Mouse (Mus musculus) large intestine, adult 2 months (tissue): Measurements from ENCODE around the gene Olfr1418. TPM values are rescaled to one million over a fixed set of nuclear protein-coding genes. Genes with fewer than 3 reads are reported as not detected.
"Not testable (repeated sequence)": the region's sequence is repeated elsewhere in the genome, so short reads cannot be mapped to it uniquely, and the experiment has no call there.

Source experiments
- DNase-seq: peaks from one replicate; pipeline ENCODE4 v3.0.0-alpha.2; 2012; ENCODE audit warnings: low read depth, low spot score
- WGBS: fragments of 180-500 bp; shearing (Covaris S2); methylation state at CpG from one replicate; pipeline ENCODE4 v1.1.7; 2018; 5-methylcytosine and 5-hydroxymethylcytosine counted together
- polyA plus RNA-seq: library from polyadenylated mRNA; depleted of rRNA; stranded (reverse); fragments of >200 nt; gene quantifications from 2 replicates; pipeline ENCODE4 v1.2.3, GENCODE M21; 2012; rRNA removed

Olfr1418 gene
- polyA plus RNA-seq = not detected in 2 replicates

DNA sequence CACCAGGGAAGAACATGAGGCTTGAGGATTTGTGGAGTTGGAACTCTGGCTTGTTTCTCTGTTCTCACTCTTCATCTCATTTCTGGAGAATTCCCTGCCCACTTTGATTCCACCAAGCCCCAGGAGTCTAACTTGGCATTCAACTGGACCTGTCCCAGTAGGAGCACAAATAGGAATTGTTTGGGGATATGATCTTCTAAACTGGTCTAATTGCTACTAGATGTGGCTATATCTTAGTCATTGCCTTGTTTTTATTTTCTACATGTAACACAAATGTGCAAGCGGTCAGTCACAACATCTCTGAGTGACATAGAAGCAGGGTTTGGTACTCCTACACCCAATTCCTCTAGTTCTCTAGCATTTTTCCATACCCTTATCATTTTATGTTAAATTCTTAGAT is at the start of gene Olfr1418:
Gene Olfr1418 (minus strand): TSS at position 101 of the 400 bp plus-strand sequence.
- WGBS = 98% methylated on average over 1 of the region's 1 CpGs
- no peak for DNase-seq

DNA sequence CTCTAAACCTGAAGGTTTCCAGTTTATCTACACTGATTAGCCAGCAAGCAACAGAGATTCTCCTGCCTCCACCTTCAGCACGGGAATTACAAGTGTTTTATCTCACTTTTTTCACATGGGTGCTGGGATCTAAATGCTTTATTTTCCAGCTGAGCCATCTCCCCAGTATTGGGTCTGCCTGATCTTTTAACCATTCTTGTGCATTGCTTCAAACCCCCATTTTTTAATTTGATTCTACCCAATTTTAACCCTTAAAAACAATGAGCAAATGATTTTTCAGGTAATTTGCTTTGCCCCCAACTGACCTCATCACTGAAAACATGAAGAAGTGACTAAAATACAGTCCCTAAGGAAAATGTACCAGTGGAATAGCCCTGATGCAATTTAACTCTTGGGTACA is 25.4 kb upstream of the Olfr1418 start, which contains the start of gene Olfr1420:
Gene Olfr1420 (plus strand): TSS at position 301 of the 400 bp plus-strand sequence.
- WGBS = 13% methylated on average over 1 of the region's 1 CpGs
- no peak for DNase-seq

GRCm38 (mm10) chr19:11878404-11878803 is 17.5 kb upstream of the Olfr1418 start:
- DNase-seq = not testable (repeated sequence)
- WGBS = 55% methylated on average over 22 of the region's 22 CpGs

DNA sequence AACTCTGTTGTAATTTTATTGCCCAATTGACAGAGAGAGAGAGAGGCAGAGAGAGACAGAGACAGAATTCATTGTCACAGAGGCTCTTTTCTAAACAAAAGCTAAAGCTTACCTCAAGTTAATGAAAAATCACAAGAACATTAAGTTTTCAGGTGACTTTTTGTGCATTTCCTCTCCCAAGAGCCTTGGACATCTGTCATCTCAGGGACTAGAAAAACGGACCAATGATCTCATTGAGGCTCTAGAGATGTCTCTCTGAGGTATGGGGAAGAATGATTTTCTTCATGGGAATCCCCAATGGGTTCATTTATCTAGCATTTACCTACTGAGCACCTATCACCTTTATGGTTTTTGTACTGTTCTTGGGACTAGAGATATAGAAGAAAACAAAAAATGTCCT is 14.1 kb upstream of the Olfr1418 start, which contains the start of gene Olfr1419:
Gene Olfr1419 (minus strand): TSS at position 101 of the 400 bp plus-strand sequence.
- 23% methylated on average over 1 of the region's 1 CpGs for whole genome bisulfite sequencing
- no peak for DNase-seq

- DNase-seq = no peak
- 83% methylated on average over 2 of the region's 2 CpGs for WGBS
These were observed 7.0 kb upstream of the Olfr1418 start for GRCm38 (mm10) chr19:11867837-11868236.

DNA sequence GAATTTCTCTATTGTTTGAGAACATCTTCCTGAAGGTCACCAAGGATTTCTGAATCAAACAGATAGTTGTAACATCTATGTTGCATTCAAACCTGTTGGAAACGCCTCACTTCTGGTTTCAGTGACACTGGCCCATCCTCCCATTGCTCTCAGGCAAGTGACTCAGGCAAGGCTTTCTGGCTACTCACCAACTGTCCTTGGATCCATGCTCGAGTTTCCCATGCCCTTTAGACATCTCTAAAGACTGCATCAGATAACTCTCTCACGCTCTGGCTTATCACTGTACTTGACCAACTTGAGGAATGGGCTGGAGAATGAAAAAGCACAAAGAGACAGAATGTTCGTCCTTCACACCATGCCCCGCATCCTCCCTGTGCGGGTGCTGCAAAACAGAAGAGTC is 4.4 kb downstream of the Olfr1418 start:
- DNase-seq = no peak
- WGBS = 65% methylated on average over 6 of the region's 6 CpGs

DNA sequence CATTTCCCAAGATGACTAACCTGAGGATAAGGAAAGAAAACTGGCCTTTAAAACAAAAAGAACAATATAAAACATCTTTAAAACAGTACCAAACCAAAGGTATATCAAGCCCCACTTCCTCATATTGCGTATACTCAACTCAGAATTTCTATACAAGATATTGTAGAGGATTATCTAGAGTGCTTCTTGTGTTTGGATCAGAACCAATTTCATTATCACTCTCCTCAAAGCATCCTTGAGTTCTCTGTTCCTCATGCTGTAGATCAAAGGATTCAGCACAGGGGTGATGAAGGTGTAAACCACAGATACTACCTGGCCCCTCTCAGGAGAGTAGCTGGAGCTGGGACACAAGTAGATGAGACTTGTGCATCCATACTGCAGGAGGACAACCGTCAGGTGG is 6.0 kb downstream of the Olfr1418 start:
- DNase-seq = no peak
- WGBS = 88% methylated on average over 2 of the region's 2 CpGs

- 56% methylated on average over 4 of the region's 4 CpGs for WGBS
- no peak for DNase-seq
These were observed 8.2 kb downstream of the Olfr1418 start for GRCm38 (mm10) chr19:11852652-11853051.

- no peak for DNase-seq
- 85% methylated on average over 4 of the region's 4 CpGs for WGBS
These were observed 14.5 kb downstream of the Olfr1418 start for GRCm38 (mm10) chr19:11846333-11846732.

- no peak for DNase-seq
- WGBS = 86% methylated on average over 4 of the region's 4 CpGs
These were observed 21.7 kb downstream of the Olfr1418 start, which contains the start of gene Olfr1417 for GRCm38 (mm10) chr19:11839119-11839518. TSS of gene Olfr1417 (minus strand) at chr19:11839219.

DNA sequence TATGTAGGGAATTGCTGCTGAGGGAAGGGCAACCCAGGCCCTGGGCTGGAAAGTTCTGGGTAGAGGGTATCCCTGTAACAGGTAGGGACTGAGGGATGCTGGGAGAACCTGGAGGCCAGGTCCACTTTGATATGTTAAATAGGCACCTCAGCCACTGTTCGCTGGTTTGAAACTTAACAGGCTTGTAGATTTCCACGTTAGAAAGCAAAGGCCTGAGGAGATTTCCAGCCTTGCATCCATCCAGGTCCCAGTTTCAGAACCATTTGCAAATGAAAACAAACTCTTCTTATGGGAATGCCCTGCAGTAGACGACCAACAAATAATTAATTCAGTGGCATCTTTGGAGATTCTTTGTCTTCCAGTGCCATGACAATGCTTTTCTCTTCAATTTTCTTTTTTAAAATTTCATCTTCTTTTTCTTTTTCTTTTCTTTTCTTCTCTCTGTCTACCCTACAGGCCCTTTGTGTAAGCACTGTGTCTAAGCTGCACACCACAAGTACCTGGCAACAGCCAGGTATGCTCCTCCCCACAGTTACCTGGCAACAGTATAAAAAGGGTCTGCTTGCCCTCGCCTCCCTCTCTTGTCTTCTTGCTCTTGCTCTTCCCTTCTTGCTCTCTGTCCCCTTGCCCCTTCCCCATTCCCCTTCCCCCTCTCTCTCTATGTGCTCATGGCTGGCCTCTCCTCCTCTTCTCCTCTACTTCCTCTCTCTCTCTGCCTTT is 37.4 kb downstream of the Olfr1418 start:
- no peak for DNase-seq
- 69% methylated on average over 4 of the region's 4 CpGs for WGBS

- no peak for DNase-seq
- WGBS = 23% methylated on average over 6 of the region's 6 CpGs
These were observed 40.7 kb downstream of the Olfr1418 start for GRCm38 (mm10) chr19:11820211-11820610.

DNA sequence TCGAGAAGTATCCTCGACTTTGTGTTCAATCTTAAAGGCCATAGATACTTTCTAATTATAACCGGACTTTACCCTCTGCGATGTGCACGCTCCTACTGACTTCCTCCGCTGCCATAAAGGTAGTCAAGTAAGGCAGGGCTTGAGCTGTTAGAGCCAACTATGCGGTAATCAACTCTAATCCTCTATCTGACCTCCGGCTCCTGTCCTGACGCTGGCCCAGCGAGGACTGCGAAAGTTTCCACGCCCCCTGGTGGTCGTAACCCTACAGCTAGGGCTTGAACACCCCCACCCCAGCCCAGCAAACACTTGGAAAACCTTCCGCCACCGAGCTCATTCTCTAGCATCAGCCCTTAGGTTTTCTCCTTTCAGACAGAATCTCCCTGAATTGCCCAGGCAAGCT is 41.1 kb downstream of the Olfr1418 start:
- under 1% methylated on average over 15 of the region's 15 CpGs for WGBS
- peak; percentile 65 for DNase-seq

- DNase-seq = no peak
- under 1% methylated on average over 20 of the region's 20 CpGs for WGBS
These were observed 41.6 kb downstream of the Olfr1418 start, which contains the start of gene Stx3 for GRCm38 (mm10) chr19:11819143-11819700. TSS of gene Stx3 (minus strand) at chr19:11819403.

GRCm38 (mm10) chr19:11818199-11819142 is 42.4 kb downstream of the Olfr1418 start:
- no peak for DNase-seq
- WGBS = under 1% methylated on average over 73 of the region's 83 CpGs

- DNase-seq = no peak
- 40% methylated on average over 5 of the region's 5 CpGs for WGBS
These were observed 43.3 kb downstream of the Olfr1418 start for GRCm38 (mm10) chr19:11817586-11817985.

DNA sequence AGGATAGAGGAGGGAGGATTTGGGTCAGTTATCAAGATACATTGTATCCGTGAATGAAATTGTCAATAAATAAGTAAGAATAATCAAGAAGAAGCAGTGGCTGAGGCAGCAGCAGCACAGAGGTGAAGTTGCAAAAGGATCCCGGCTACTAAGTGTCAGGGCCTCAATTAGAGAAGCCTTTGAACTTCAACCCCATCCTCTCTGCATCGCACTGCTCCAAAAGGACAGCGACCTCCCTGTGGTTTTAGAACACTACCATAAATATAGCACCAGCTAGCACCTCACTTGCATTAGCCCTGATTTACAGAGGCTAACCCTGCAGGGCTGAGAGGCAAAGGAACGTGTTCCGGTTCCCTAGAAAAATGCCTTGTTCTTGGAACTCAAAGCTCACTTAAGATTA is 44.2 kb downstream of the Olfr1418 start:
- no peak for DNase-seq
- WGBS = 68% methylated on average over 6 of the region's 6 CpGs

GRCm38 (mm10) chr19:11814742-11815333 is 46.0 kb downstream of the Olfr1418 start:
- WGBS = 68% methylated on average over 6 of the region's 6 CpGs
- no peak for DNase-seq

DNA sequence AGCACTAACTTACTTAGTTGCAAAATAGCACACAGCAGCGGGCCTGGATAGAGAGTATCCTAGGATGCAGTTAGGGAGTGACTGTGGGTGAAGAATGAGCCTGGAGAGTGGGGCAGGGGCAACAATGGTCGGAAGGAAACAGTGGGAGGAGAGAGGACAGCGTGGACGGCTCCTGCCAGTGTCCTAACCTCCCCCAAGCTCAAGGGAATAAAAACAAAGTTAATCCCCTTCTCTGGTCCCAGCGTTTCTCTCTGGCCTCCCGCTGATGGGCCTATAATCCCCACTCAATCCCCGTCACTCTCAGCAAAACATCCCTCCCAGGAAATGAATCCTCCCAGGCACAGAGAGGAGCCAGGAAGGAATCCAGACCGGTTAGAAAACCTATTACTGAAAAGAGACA is 47.2 kb downstream of the Olfr1418 start:
- WGBS = 64% methylated on average over 8 of the region's 8 CpGs
- DNase-seq = no peak

DNA sequence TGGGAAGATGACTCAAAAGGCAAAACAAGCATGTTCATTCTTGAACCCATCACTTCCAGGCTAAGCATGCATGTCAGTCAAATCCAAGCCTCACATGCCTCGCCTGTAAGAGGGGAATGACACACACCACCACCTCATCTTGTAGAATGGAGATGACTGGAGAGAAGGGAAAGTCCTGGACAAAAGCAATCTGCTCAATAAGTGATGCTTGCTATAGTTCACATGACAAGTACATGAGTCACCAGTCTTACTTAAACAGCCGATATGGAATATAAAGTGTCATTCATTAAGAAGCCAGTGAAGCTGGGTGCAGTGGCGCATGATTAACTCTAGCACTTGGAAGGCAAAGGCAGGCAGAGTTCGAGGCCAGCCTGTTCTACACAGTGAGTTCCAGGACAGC is 47.7 kb downstream of the Olfr1418 start:
- no peak for DNase-seq
- 65% methylated on average over 4 of the region's 4 CpGs for WGBS
